Mouse (Mus musculus): ENCODE results near the gene C130032M10Rik.

C130032M10Rik gene

DNA sequence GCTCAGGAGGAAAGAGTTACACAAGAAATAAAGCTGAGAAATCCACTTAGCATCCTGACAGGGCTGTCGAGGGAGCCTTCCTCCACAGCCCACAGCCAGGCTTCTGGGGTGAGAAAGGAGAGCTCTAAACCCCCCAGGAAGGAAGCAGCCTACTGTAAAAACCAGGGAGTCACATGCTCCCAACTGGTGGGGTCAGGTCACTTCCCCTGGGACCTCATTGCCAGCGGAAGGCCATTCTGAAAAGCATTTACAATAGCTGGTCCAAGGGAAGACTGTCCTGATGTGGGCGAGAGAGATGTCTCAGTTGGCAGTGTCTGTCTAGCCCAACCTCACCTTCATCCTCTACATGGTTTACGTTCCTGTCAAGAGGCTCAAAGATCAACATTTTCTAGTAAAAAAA lies 33.0 kb downstream of the C130032M10Rik start:
- DNase-seq (ENCODE audit: low spot score), result no peak

DNA sequence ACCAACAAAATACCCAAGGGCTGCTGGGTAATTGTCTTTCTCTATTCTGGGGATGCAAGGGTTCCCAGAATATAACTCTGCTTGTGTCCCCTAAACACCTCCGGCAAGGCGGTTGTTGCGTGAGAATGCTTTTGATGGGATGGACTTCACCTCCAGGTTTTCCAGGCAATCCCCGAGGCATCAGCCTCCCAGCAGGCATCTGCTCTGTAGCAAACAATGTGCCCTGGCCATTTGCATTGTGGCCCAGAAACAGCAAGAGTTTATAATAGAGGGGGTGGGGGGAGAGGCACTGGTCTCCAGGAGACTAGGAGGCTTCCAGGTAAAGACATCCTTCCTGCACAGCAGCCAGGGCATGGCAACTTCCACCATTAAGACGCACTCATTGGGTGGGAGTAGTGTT lies 33.6 kb downstream of the C130032M10Rik start:
- no peak for DNase-seq (ENCODE audit: low spot score)

GRCm38 (mm10) chr9:114550033-114550432 lies 34.5 kb downstream of the C130032M10Rik start:
- no peak for DNase-seq (ENCODE audit: low spot score)

GRCm38 (mm10) chr9:114553828-114554227 lies 38.3 kb downstream of the C130032M10Rik start:
- DNase-seq (ENCODE audit: low spot score), result no peak

DNA sequence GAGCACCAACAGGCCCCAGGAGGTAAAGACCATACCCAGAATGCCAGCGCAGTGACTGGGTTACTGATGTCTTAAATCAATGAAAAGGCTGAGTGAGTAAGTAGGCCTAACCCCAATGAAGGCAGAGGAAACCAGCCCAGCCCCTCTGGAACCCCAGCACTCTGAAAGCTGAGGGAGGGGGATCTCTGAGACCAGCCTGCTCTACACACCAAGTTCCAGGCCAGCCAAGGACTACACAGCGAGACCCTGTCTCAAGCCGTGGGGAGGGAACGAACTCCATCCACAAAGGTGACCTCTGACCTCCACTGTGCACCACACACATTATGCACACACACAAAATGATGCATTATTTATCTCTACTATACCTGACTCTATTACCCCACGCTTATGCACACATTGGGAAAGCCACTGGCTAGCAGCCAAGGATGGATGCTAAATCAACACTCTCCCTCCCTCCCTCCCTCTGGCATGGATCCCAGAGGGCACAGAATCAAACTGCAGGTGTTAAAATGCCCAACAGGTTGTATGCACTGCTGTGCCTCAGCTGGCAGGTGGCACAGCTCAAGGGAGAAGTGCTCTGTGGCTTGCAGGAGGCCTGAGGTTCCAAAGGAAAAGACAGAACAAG lies 39.0 kb downstream of the C130032M10Rik start:
- DNase-seq (ENCODE audit: low spot score), result no peak

DNA sequence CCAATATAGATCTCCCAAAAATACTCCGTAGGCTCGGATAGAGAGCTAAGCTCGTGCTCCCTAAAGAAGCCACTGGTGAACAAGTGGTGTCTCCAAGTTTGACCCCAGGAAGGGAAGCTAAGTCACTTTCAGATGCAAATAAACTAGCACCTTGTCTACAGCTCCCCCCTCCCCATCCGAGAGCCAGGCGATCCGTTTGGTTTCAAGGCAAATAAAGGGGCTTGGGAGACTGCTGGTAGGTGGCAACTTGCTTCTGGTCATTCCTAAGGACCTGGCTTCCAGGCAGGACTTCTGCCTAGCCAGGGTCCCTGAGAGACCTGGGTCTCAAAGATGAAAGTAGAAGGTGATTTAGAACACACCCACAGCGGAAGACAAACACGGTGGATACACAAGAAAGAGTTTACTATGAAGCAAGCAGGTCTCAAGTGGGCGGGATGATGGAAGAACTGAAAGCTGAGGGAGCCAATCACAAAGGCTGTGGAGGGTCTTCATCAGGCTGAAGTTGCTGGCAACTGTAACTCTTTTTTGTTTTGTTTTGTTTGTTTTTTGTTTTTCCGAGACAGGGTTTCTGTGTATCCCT lies 40.9 kb downstream of the C130032M10Rik start:
- no peak for DNase-seq (ENCODE audit: low spot score)

- no peak for DNase-seq (ENCODE audit: low spot score)
These were observed 41.6 kb downstream of the C130032M10Rik start for GRCm38 (mm10) chr9:114557086-114557485.

GRCm38 (mm10) chr9:114560141-114560540 lies 44.6 kb downstream of the C130032M10Rik start:
- DNase-seq (ENCODE audit: low spot score), result no peak

- no peak for DNase-seq (ENCODE audit: low spot score)
These were observed 45.5 kb downstream of the C130032M10Rik start for GRCm38 (mm10) chr9:114560771-114561670.

DNA sequence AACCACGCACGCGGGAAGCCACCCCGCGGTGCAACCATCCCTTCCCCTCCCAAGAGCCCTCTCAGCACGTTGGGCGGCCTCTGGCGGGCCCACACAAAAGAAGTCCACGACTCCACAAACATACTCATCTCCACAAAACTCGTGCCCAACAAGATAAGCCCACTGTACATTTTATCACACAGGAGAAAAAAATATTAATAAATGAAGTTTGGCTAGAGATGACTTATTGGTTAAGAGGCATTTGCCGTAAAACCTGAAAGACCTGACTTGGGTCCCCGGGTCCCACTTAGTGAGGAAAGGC lies 46.1 kb downstream of the C130032M10Rik start:
- DNase-seq (ENCODE audit: low spot score), result no peak

DNA sequence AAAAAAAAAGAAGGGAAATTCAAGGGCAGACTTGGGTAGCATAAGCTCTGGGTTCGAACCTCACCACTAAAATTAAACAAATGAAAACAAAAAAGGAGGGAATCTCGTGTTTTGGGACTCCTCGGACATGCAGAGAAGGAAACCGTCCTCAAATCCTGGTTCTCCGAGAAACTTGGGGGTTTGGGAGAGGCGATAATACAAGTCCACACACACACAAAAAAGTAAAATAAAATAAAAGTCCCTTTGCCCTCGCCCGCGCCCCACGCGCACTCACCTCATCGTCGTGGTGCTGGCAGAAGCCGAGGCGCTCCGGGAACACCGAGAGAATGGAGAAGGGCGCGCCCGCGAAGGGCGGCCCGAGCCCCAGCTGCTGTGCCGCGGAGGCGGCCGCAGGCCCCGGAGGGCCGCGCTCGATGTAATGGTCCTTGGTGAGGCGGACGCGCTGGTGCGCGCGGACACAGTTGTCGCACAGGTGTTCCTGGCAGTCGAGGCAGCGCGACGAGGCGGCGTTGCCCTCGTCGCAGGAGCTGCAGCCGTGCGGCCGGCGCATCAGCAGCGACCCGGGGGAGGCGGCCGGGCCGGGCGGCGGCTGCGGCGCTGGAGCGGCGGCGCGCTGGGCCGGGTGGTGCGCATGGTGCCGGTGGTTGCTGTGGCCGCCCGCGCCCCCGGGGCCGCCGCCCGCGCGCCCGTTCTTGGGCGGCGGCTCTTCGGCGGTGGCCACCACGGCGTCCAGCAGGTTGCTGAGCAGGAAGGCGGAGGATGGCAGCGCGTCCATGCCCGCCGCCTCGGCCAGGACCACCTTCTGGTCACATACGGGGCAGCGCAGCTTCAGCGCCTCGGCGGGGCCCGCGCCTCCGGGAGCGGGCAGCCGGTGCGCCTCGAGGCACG lies 46.8 kb downstream of the C130032M10Rik start:
- DNase-seq (ENCODE audit: low spot score), result no peak

GRCm38 (mm10) chr9:114562919-114563751 lies 47.6 kb downstream of the C130032M10Rik start:
- no peak for DNase-seq (ENCODE audit: low spot score)

GRCm38 (mm10) chr9:114563761-114564606 lies 48.5 kb downstream of the C130032M10Rik start, which contains the start of gene Trim71:
TSS of gene Trim71 (minus strand) at chr9:114564369.
- DNase-seq (ENCODE audit: low spot score), result no peak

DNA sequence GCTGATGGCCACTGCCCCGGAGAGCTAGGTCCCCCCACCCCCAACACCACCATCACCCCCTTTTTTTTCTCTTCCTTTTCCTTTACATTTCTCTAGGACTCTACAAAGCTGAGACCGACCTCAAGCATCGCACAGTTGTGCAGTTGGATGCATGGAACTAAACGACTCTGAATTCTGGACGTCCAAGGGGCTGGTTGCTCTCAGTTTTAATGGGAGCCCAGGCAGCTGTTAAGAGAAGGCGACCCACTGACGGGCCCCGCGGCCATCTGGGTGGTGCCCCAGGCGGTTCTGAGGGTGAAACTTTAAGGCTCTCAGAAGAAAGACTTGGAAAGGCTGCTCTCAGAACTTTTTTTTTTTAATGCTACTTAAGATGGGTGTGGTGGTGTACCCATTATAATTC lies 49.2 kb downstream of the C130032M10Rik start:
- DNase-seq (ENCODE audit: low spot score), result no peak
